Comparison of ENCODE assay signal across 17 mouse cellular contexts in the genomic region with DNA sequence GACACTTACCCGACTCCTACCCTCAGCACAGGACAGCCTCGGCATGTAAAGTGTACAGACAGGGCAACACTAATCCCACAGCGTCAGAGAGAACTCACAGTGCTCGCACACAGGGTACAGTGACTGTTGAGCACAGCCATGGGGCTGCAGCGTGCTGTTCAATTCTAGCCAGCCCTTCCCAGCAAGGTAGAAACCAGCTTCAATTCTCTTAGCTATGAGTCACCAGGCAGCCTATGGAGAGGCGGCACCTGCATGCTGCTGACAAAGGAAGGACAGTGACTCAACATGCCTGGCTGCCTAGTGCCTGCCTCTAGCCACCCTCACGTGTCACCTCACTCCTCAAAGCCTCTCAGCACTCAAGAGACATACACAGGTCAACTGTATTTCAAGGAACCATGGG. TPM values are rescaled to one million over a fixed set of nuclear protein-coding genes. Genes with fewer than 3 reads are reported as not detected.
DNase-seq lines count a peak whose midpoint lies in the region; ATAC-seq and TF ChIP-seq lines count a peak whose summit lies in the region.
"Had no signal": no experiment of that assay in that cellular context is flagged by ENCODE, and none has a peak within 500 bp of the region (broad histone marks: within the 10 kb centered on the region; RNA-seq: fewer than 3 reads in every experiment).

No protein-coding gene starts in this region.

- H3K4me2 ChIP-seq in stomach, postnatal 0 days (replicated peaks; ENCODE audit: low read depth), result no peak overlapping the region
- H3K4me2 ChIP-seq: lung, embryonic 15.5 days; neural tube, embryonic 15.5 days had no signal

- peaks cover 30% of the 10 kb centered on the region for H3K36me3 ChIP-seq in stomach, postnatal 0 days (ENCODE audit: control insufficient read depth, insufficient read depth, low read length)

- no peaks in the 10 kb centered on the region for H3K9me3 ChIP-seq in stomach, postnatal 0 days (ENCODE audit: control insufficient read depth, low read length)
- H3K9me3 ChIP-seq: lung, embryonic 15.5 days; neural tube, embryonic 15.5 days had no signal

- TF ChIP-seq CTCF in stomach, postnatal 0 days (IDR thresholded peaks at IDR 0.05; ENCODE audit: low read depth), result no peak

- peak overlapping the region; percentile 82 for H3K27ac ChIP-seq in stomach, postnatal 0 days (replicated peaks)
- H3K27ac ChIP-seq: heart, adult 2 months; lung, embryonic 15.5 days; neural tube, embryonic 15.5 days had no signal

- H3K27me3 ChIP-seq in stomach, postnatal 0 days (ENCODE audit: control insufficient read depth, insufficient read depth, low read length), result no peaks in the 10 kb centered on the region
- H3K27me3 ChIP-seq: lung, embryonic 15.5 days; neural tube, embryonic 15.5 days had no signal

- TF ChIP-seq EP300 in stomach, postnatal 0 days (optimal IDR thresholded peaks at IDR 0.05), result no peak

- no peak overlapping the region for H3K9ac ChIP-seq in stomach, postnatal 0 days (ENCODE audit: low read length)
- H3K9ac ChIP-seq: lung, embryonic 15.5 days; neural tube, embryonic 15.5 days had no signal

- H3K4me3 ChIP-seq in stomach, postnatal 0 days (ENCODE audit: low read depth, low read length), result no peak overlapping the region
- H3K4me3 ChIP-seq: heart, adult 2 months; lung, embryonic 15.5 days; neural tube, embryonic 15.5 days had no signal

- no peaks in the 10 kb centered on the region for H3K4me1 ChIP-seq in stomach, postnatal 0 days (replicated peaks; ENCODE audit: control insufficient read depth, insufficient read depth)
- H3K4me1 ChIP-seq: lung, embryonic 15.5 days; neural tube, embryonic 15.5 days had no signal

- peak; percentile 33 to 44 for DNase-seq in cerebellum, adult 18-20 months
- no peak for DNase-seq in cerebellum, postnatal 10 days
- DNase-seq in right cerebral cortex, adult 18-20 months, result peak; percentile 73
- no peak for DNase-seq in right cerebral cortex, postnatal 4 days
- DNase-seq in cerebellum, adult 9-11 months, result peak; percentile 31
- DNase-seq in stomach, postnatal 0 days (ENCODE audit: low spot score), result peak; percentile 58
- no peak for DNase-seq in neural tube, embryonic 10.5 days (ENCODE audit: extremely low spot score, low spot score)
- DNase-seq in adrenal gland, adult (ENCODE audit: inconsistent age in 2 of 2, low spot score in 1 of 2), result no peak
- DNase-seq: adrenal gland, postnatal 25 days; heart, adult 2 months; heart, postnatal 4 days; kidney, adult 11 months; spleen, adult 18-20 months; thymus, adult 2 months had no signal

- WGBS in stomach, postnatal 0 days, result 70% methylated on average over 7 of the region's 7 CpGs

- peak; percentile 91 for ATAC-seq in stomach, postnatal 0 days (ENCODE audit: low FRiP score, low TSS enrichment)
- ATAC-seq: midbrain, embryonic 16.5 days had no signal

RNA-seq across cellular contexts. Expression of a gene that starts 24.6 kb away (rescaled TPM):
- 251 and 252 TPM in 2 replicates for polyA plus RNA-seq in stomach, postnatal 0 days (2015; fragmentation: Nextera tagmentation; extraction: Ambion mirVana)

RNA-seq across cellular contexts. Expression of a gene that starts 24.6 kb away (rescaled TPM):
- polyA plus RNA-seq in stomach, postnatal 0 days (2015; fragmentation: Nextera tagmentation; extraction: Ambion mirVana), result 0.10 and 0.13 TPM in 2 replicates
- polyA plus RNA-seq: lung, embryonic 15.5 days had no signal

RNA-seq across cellular contexts. Expression of a gene that starts 38.0 kb away (rescaled TPM):
- polyA plus RNA-seq in stomach, postnatal 0 days (2015; fragmentation: Nextera tagmentation; extraction: Ambion mirVana), result 18.4 and 18.5 TPM in 2 replicates

Comparison
In these comparisons a context has a peak if more than half of its experiments do, and no peak if none do; other contexts are left out.
1. DNase-seq: peak in cerebellum, adult 18-20 months (2 of 2), right cerebral cortex, adult 18-20 months (single experiment), cerebellum, adult 9-11 months (single experiment) and stomach, postnatal 0 days (single experiment); none in cerebellum, postnatal 10 days (0 of 2), right cerebral cortex, postnatal 4 days (single experiment), neural tube, embryonic 10.5 days (single experiment) and adrenal gland, adult (0 of 2).